Mouse (Mus musculus) brain, adult 2 months (tissue): ENCODE results near the gene Olfr1367.
"Not testable (repeated sequence)": the region's sequence is repeated elsewhere in the genome, so short reads cannot be mapped to it uniquely, and the experiment has no call there.

Experiments used
- DNase-seq: peaks from one replicate; pipeline ENCODE4 v3.0.0; 2011; ENCODE audit warnings: low read depth, low spot score

The Olfr1367 gene

GRCm38 (mm10) chr13:21396048-21396447, 49.3 kb downstream of the Olfr1367 start:
- DNase-seq, result not testable (repeated sequence)

- DNase-seq, result no peak
Observed at GRCm38 (mm10) chr13:21397486-21397885, 50.8 kb downstream of the Olfr1367 start.
